Mouse (Mus musculus): ENCODE data around the gene Apc2.

DNA sequence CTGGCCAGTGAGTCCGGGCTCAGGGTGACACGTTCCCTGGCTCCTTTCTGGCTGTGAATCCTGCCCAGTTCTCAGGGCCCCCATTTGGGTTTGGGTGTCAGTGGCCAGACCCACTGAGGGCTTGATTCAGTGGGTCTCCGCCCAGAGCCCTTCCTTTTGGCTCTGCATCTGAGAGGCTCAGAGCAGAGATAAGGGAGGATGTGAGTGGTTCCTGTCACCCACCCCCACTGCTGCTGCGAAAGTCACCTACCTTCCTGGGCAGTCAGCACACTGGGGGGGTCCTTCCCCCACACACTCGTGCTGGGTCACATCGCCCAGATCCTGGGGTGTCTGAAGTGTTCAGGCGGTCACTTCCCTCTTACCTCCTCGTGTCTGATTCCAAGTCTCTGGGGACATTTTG, 57.0 kb downstream of the Apc2 start:
- TF ChIP-seq GATA1 (IDR thresholded peaks at IDR 0.05; ENCODE audit: low read length) (no peak), TAL1 (IDR thresholded peaks at IDR 0.05; ENCODE audit: low read length) (no peak)

Measured in erythroblast, embryonic 14.5 days (primary cell).